In the genomic region with DNA sequence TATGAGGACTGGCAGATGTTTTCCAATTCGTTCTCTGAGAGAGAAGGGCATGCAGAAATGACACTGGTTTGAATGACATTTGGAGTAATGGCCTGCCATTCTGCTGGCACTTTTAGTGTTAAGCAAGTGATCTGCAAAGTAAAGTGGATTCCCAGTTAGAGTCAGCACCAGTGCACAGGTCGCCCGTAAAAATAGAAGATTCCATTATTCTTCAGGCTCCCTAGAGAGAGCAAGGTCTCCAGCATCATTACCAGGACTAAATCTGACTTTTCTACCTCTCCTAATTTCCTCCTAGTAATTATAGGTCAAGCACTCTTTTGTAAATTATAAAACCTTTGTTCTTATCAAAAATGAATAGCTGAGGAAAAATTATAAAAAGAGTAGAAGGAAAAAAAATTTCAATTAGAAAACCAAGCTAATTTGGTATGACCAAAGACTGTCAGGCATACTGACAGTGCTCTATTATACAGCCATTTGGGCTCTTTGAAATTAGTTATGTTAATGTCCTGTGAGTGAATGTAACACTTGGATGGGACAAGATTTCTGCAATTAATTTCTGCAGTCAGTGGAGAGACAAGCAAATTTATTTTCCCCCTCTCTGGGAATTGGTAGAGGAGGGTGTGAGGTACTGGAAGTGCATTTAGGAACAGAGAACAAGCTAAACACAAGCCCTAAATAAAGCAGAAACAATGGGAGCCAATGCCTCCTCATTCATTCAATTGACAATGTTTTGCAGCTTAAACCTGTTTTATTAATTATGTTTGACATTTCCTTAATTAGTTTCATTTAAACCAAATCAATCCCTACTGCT, we compare ENCODE assay signal across 17 mouse cellular contexts.
DNase-seq lines count a peak whose midpoint lies in the region; ATAC-seq and TF ChIP-seq lines count a peak whose summit lies in the region.
"Had no signal": no experiment of that assay in that cellular context is flagged by ENCODE, and none has a peak within 500 bp of the region (broad histone marks: within the 10 kb centered on the region; RNA-seq: fewer than 3 reads in every experiment).

No protein-coding gene starts in this region.

- no peak for TF ChIP-seq POLR2A in cerebellum, adult 2 months (IDR thresholded peaks at IDR 0.05; ENCODE audit: borderline replicate concordance, insufficient read depth, low read length)

- H3K36me3 ChIP-seq in forebrain, embryonic 11.5 days (ENCODE audit: control insufficient read depth, insufficient read depth, low read length) = no peaks in the 10 kb centered on the region
- no peaks in the 10 kb centered on the region for H3K36me3 ChIP-seq in forebrain, embryonic 10.5 days (replicated peaks)
- H3K36me3 ChIP-seq in forebrain, embryonic 14.5 days (ENCODE audit: control insufficient read depth, insufficient read depth, low read length) = no peaks in the 10 kb centered on the region
- H3K36me3 ChIP-seq in hindbrain, postnatal 0 days (ENCODE audit: insufficient read depth, low read length) = no peaks in the 10 kb centered on the region
- no peaks in the 10 kb centered on the region for H3K36me3 ChIP-seq in neural tube, embryonic 13.5 days
- H3K36me3 ChIP-seq: limb, embryonic 12.5 days had no signal

- no peak overlapping the region for H3K4me3 ChIP-seq in forebrain, embryonic 11.5 days (ENCODE audit: low read depth, low read length)
- H3K4me3 ChIP-seq in forebrain, embryonic 10.5 days = no peak overlapping the region
- H3K4me3 ChIP-seq in forebrain, embryonic 14.5 days (ENCODE audit: low read depth, low read length) = no peak overlapping the region
- no peak overlapping the region for H3K4me3 ChIP-seq in hindbrain, postnatal 0 days (ENCODE audit: low read length)
- H3K4me3 ChIP-seq in neural tube, embryonic 13.5 days = no peak overlapping the region
- no peak overlapping the region for H3K4me3 ChIP-seq in layer of hippocampus, adult 2 months
- H3K4me3 ChIP-seq in cerebellum, adult 2 months (replicated peaks; ENCODE audit: insufficient read depth, low read depth, low read length) = no peak overlapping the region
- H3K4me3 ChIP-seq: limb, embryonic 12.5 days had no signal

- TF ChIP-seq CTCF in hindbrain, postnatal 0 days (IDR thresholded peaks at IDR 0.05; ENCODE audit: low read depth) = no peak
- no peak for TF ChIP-seq CTCF in layer of hippocampus, adult 2 months (conservative IDR thresholded peaks at IDR 0.05)
- no peak for TF ChIP-seq CTCF in cerebellum, adult 2 months (IDR thresholded peaks at IDR 0.05; ENCODE audit: borderline replicate concordance, insufficient read depth, low read depth, low read length)

- H3K9me3 ChIP-seq in forebrain, embryonic 11.5 days (ENCODE audit: control insufficient read depth, low read length) = no peaks in the 10 kb centered on the region
- H3K9me3 ChIP-seq in forebrain, embryonic 10.5 days = no peaks in the 10 kb centered on the region
- no peaks in the 10 kb centered on the region for H3K9me3 ChIP-seq in forebrain, embryonic 14.5 days (replicated peaks; ENCODE audit: control insufficient read depth, low read length)
- no peaks in the 10 kb centered on the region for H3K9me3 ChIP-seq in hindbrain, postnatal 0 days (ENCODE audit: low read length)
- no peaks in the 10 kb centered on the region for H3K9me3 ChIP-seq in neural tube, embryonic 13.5 days
- H3K9me3 ChIP-seq: limb, embryonic 12.5 days had no signal

- WGBS in forebrain, embryonic 11.5 days = 28% methylated on average over 3 of the region's 3 CpGs
- 54% methylated on average over 3 of the region's 3 CpGs for WGBS in forebrain, embryonic 10.5 days
- WGBS in forebrain, embryonic 14.5 days = 16% methylated on average over 3 of the region's 3 CpGs
- 18% methylated on average over 3 of the region's 3 CpGs for WGBS in hindbrain, postnatal 0 days
- WGBS in neural tube, embryonic 13.5 days = 20% methylated on average over 3 of the region's 3 CpGs
- WGBS in cerebellum, adult 2 months = 11% methylated on average over 3 of the region's 3 CpGs

- no peak overlapping the region for H3K4me2 ChIP-seq in forebrain, embryonic 11.5 days (ENCODE audit: low read depth, low read length, severe bottlenecking)
- no peak overlapping the region for H3K4me2 ChIP-seq in forebrain, embryonic 14.5 days (ENCODE audit: low read length)
- no peak overlapping the region for H3K4me2 ChIP-seq in hindbrain, postnatal 0 days (ENCODE audit: low read depth, low read length)
- H3K4me2 ChIP-seq in neural tube, embryonic 13.5 days = peak overlapping the region; percentile 25; the same call in 1 of the 2 replicates
- H3K4me2 ChIP-seq: limb, embryonic 12.5 days had no signal

- H3K4me1 ChIP-seq in forebrain, embryonic 11.5 days (replicated peaks; ENCODE audit: control insufficient read depth, insufficient read depth, low read length) = no peaks in the 10 kb centered on the region
- peaks cover 12% of the 10 kb centered on the region for H3K4me1 ChIP-seq in forebrain, embryonic 10.5 days
- 0 out of 2 replicates have a peak, but pooled peaks cover 3% of the 10 kb centered on the region for H3K4me1 ChIP-seq in forebrain, embryonic 14.5 days (ENCODE audit: control insufficient read depth, insufficient read depth, low read length)
- no peaks in the 10 kb centered on the region for H3K4me1 ChIP-seq in hindbrain, postnatal 0 days (ENCODE audit: insufficient read depth, low read length)
- peaks cover 12% of the 10 kb centered on the region for H3K4me1 ChIP-seq in neural tube, embryonic 13.5 days (replicated peaks)
- no peaks in the 10 kb centered on the region for H3K4me1 ChIP-seq in cerebellum, adult 2 months (ENCODE audit: control insufficient read depth, insufficient read depth, low read length)
- H3K4me1 ChIP-seq: limb, embryonic 12.5 days had no signal

- no peak overlapping the region for H3K27ac ChIP-seq in forebrain, embryonic 11.5 days (ENCODE audit: low read depth, low read length)
- H3K27ac ChIP-seq in forebrain, embryonic 10.5 days = no peak overlapping the region
- no peak overlapping the region for H3K27ac ChIP-seq in forebrain, embryonic 14.5 days (ENCODE audit: low read depth, low read length)
- H3K27ac ChIP-seq in hindbrain, postnatal 0 days = no peak overlapping the region
- peak overlapping the region; percentile 46; the same call in 1 of the 2 replicates for H3K27ac ChIP-seq in neural tube, embryonic 13.5 days (replicated peaks)
- no peak overlapping the region for H3K27ac ChIP-seq in layer of hippocampus, adult 2 months
- no peak overlapping the region for H3K27ac ChIP-seq in cerebellum, adult 2 months (ENCODE audit: insufficient read depth, low read length)
- H3K27ac ChIP-seq: limb, embryonic 12.5 days; liver, embryonic 14.5 days; macrophage had no signal

- ATAC-seq in forebrain, embryonic 11.5 days (replicated peaks; ENCODE audit: low FRiP score) = peak; percentile 70; the same call in 1 of the 2 replicates
- ATAC-seq in forebrain, embryonic 14.5 days = peak; percentile 62
- peak; percentile 67 for ATAC-seq in hindbrain, postnatal 0 days
- peak; percentile 85 for ATAC-seq in neural tube, embryonic 13.5 days (ENCODE audit: low read depth)

- DNase-seq in forebrain, embryonic 11.5 days (ENCODE audit: low spot score) = no peak
- DNase-seq in forebrain, embryonic 10.5 days (ENCODE audit: extremely low spot score, low spot score) = no peak
- DNase-seq in forebrain, embryonic 14.5 days (ENCODE audit: low spot score) = peak; percentile 32
- DNase-seq in hindbrain, postnatal 0 days (ENCODE audit: low spot score) = peak; percentile 18
- no peak for DNase-seq in layer of hippocampus, adult 2 months (ENCODE audit: low spot score in 2 of 2)
- DNase-seq in cerebellum, adult 18-20 months = no peak
- DNase-seq in cerebellum, adult 2 months = no peak
- DNase-seq: adrenal gland, postnatal 36 days; cerebellum, postnatal 36 days; heart, postnatal 10 days; right cerebral cortex, postnatal 4 days; thymus, adult 2 months had no signal

- no peak overlapping the region for H3K9ac ChIP-seq in forebrain, embryonic 11.5 days (ENCODE audit: low read length)
- H3K9ac ChIP-seq in forebrain, embryonic 14.5 days (ENCODE audit: low read length) = no peak overlapping the region
- H3K9ac ChIP-seq in hindbrain, postnatal 0 days (replicated peaks; ENCODE audit: low read length) = no peak overlapping the region
- H3K9ac ChIP-seq in neural tube, embryonic 13.5 days = no peak overlapping the region
- H3K9ac ChIP-seq: limb, embryonic 12.5 days; liver, embryonic 14.5 days had no signal

- no peaks in the 10 kb centered on the region for H3K27me3 ChIP-seq in forebrain, embryonic 11.5 days (ENCODE audit: control insufficient read depth, insufficient read depth, low read length)
- no peaks in the 10 kb centered on the region for H3K27me3 ChIP-seq in forebrain, embryonic 10.5 days (ENCODE audit: poor library complexity, severe bottlenecking)
- no peaks in the 10 kb centered on the region for H3K27me3 ChIP-seq in forebrain, embryonic 14.5 days (replicated peaks; ENCODE audit: control insufficient read depth, insufficient read depth, low read length)
- H3K27me3 ChIP-seq in hindbrain, postnatal 0 days (ENCODE audit: insufficient read depth, low read length) = no peaks in the 10 kb centered on the region
- H3K27me3 ChIP-seq in neural tube, embryonic 13.5 days = no peaks in the 10 kb centered on the region
- H3K27me3 ChIP-seq in cerebellum, adult 2 months (ENCODE audit: control insufficient read depth, insufficient read depth, low read length) = no peaks in the 10 kb centered on the region
- H3K27me3 ChIP-seq: CH12.LX; limb, embryonic 12.5 days had no signal

Comparison
In these comparisons a context has a peak if more than half of its experiments do, and no peak if none do; other contexts are left out.
1. DNase-seq: peak in forebrain, embryonic 14.5 days (single experiment) and hindbrain, postnatal 0 days (single experiment); none in forebrain, embryonic 11.5 days (single experiment), forebrain, embryonic 10.5 days (single experiment), layer of hippocampus, adult 2 months (0 of 2), cerebellum, adult 18-20 months (0 of 2) and cerebellum, adult 2 months (0 of 2).
2. Peak in every context shown above with its lines, with median percentiles within 50 percentile points of each other: ATAC-seq.